Mouse (Mus musculus): ENCODE results near the gene Irs2.

Irs2 gene

GRCm38 (mm10) chr8:10968687-10969086 lies 39.6 kb downstream of the Irs2 start:
- Histone ChIP-seq H3K4me1 (replicated peaks; ENCODE audit: low read depth, low read length) (peaks cover 36% of the 10 kb centered on the region), H3K36me3 (ENCODE audit: insufficient read depth, low read length) (no peaks in the 10 kb centered on the region), H3K27me3 (ENCODE audit: insufficient read depth, low read length) (peaks cover 13% of the 10 kb centered on the region), H3K9me3 (ENCODE audit: low read length) (no peaks in the 10 kb centered on the region), H3K4me3 (replicated peaks; ENCODE audit: low read length) (no peak overlapping the region)
- no peak for TF ChIP-seq NANOG (IDR thresholded peaks at IDR 0.05; ENCODE audit: borderline replicate concordance, low read length)
- TF ChIP-seq CTCF (conservative IDR thresholded peaks at IDR 0.05; ENCODE audit: low read length) = no peak
- no peak for TF ChIP-seq POU5F1 (IDR thresholded peaks at IDR 0.05; ENCODE audit: borderline replicate concordance, low read length)

DNA sequence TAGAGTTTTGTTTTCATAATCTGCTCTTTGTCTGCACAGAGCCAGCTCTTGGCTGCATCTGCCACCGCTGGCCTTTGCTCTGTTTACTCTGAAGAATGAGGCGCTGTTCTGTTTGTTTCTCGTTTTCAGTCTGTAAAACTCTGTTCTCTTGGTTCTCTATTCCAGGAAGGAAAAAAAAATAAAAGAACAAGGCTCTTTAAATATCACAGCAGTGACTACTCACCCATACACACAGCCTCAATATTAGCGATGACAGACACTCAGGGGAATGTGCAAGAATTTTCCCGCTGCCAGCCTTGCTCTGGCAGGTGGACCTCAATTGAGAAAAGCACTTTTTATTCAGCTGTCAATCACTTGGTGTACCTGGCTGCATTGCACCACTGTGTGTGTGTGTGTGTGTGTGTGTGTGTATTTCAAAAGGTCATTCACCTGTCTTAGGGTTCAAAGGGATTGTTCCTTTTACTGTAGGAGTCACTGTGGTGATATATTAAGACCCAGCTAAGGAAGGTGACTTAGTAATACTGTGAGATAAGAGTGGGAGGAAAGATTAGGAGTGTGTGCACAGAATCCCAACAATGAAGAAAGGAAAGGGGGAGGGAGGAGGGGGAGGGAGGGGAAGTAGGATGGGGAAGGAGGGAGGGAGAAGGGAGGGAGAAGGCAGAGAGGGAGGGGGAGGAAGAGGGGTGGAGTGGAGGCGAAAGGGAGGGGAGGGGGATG lies 42.7 kb downstream of the Irs2 start:
- Histone ChIP-seq H3K27me3 (ENCODE audit: insufficient read depth, low read length) (peaks cover 21% of the 10 kb centered on the region), H3K9me3 (ENCODE audit: low read length) (no peaks in the 10 kb centered on the region), H3K4me3 (replicated peaks; ENCODE audit: low read length) (no peak overlapping the region), H3K4me1 (replicated peaks; ENCODE audit: low read depth, low read length) (peaks cover 24% of the 10 kb centered on the region), H3K36me3 (ENCODE audit: insufficient read depth, low read length) (no peaks in the 10 kb centered on the region)
- TF ChIP-seq POU5F1 (IDR thresholded peaks at IDR 0.05; ENCODE audit: borderline replicate concordance, low read length) (no peak), NANOG (IDR thresholded peaks at IDR 0.05; ENCODE audit: borderline replicate concordance, low read length) (no peak), CTCF (conservative IDR thresholded peaks at IDR 0.05; ENCODE audit: low read length) (no peak)

DNA sequence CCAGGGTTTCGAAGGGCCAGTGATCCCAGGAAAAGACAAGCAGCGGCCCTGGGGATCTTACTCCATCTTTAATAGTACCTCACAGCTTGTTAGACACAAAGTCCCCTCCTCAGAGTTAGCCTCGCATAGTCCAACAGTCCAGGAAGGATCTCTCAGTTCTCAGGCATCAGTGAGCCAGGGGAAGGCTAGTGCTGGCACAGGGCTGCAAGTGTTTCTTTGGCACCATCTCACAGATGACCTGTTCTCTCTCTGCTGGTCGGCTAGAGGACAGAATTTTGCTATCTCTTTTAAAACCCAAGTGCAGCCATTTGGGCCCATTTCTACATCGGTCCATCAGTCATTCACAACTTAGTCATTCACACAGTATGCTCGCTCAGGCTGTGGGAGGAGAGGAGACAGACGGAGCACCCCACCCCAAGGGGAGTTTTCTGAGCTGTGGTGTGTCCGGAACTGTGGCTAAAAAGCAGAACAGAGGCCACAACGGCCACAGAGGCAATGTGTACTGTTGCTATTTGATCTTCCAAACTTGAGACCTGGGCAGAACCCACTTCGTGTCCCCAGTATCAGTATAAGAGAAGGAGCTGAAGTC lies 43.7 kb downstream of the Irs2 start:
- H3K9me3 ChIP-seq (ENCODE audit: low read length) = no peaks in the 10 kb centered on the region
- H3K27me3 ChIP-seq (ENCODE audit: insufficient read depth, low read length) = peaks cover 21% of the 10 kb centered on the region
- no peak for TF ChIP-seq CTCF (conservative IDR thresholded peaks at IDR 0.05; ENCODE audit: low read length)
- TF ChIP-seq POU5F1 (IDR thresholded peaks at IDR 0.05; ENCODE audit: borderline replicate concordance, low read length) = no peak
- no peak for TF ChIP-seq NANOG (IDR thresholded peaks at IDR 0.05; ENCODE audit: borderline replicate concordance, low read length)
- H3K4me1 ChIP-seq (replicated peaks; ENCODE audit: low read depth, low read length) = peaks cover 29% of the 10 kb centered on the region
- no peak overlapping the region for H3K4me3 ChIP-seq (replicated peaks; ENCODE audit: low read length)
- H3K36me3 ChIP-seq (ENCODE audit: insufficient read depth, low read length) = no peaks in the 10 kb centered on the region

GRCm38 (mm10) chr8:10961989-10962388 lies 46.3 kb downstream of the Irs2 start:
- no peaks in the 10 kb centered on the region for H3K9me3 ChIP-seq (ENCODE audit: low read length)
- no peaks in the 10 kb centered on the region for H3K36me3 ChIP-seq (ENCODE audit: insufficient read depth, low read length)
- TF ChIP-seq POU5F1 (IDR thresholded peaks at IDR 0.05; ENCODE audit: borderline replicate concordance, low read length) (no peak), NANOG (IDR thresholded peaks at IDR 0.05; ENCODE audit: borderline replicate concordance, low read length) (no peak), CTCF (conservative IDR thresholded peaks at IDR 0.05; ENCODE audit: low read length) (no peak)
- peaks cover 27% of the 10 kb centered on the region for H3K4me1 ChIP-seq (replicated peaks; ENCODE audit: low read depth, low read length)
- peaks cover 39% of the 10 kb centered on the region for H3K27me3 ChIP-seq (ENCODE audit: insufficient read depth, low read length)
- H3K4me3 ChIP-seq (replicated peaks; ENCODE audit: low read length) = no peak overlapping the region

GRCm38 (mm10) chr8:10960277-10960819 lies 47.9 kb downstream of the Irs2 start:
- Histone ChIP-seq H3K4me1 (replicated peaks; ENCODE audit: low read depth, low read length) (peaks cover 27% of the 10 kb centered on the region), H3K9me3 (ENCODE audit: low read length) (no peaks in the 10 kb centered on the region), H3K36me3 (ENCODE audit: insufficient read depth, low read length) (no peaks in the 10 kb centered on the region), H3K4me3 (replicated peaks; ENCODE audit: low read length) (peak overlapping the region; percentile 43; the same call in 1 of the 2 replicates), H3K27me3 (ENCODE audit: insufficient read depth, low read length) (peaks cover 36% of the 10 kb centered on the region)
- TF ChIP-seq CTCF (conservative IDR thresholded peaks at IDR 0.05; ENCODE audit: low read length) (no peak), POU5F1 (IDR thresholded peaks at IDR 0.05; ENCODE audit: borderline replicate concordance, low read length) (no peak), NANOG (IDR thresholded peaks at IDR 0.05; ENCODE audit: borderline replicate concordance, low read length) (no peak)

DNA sequence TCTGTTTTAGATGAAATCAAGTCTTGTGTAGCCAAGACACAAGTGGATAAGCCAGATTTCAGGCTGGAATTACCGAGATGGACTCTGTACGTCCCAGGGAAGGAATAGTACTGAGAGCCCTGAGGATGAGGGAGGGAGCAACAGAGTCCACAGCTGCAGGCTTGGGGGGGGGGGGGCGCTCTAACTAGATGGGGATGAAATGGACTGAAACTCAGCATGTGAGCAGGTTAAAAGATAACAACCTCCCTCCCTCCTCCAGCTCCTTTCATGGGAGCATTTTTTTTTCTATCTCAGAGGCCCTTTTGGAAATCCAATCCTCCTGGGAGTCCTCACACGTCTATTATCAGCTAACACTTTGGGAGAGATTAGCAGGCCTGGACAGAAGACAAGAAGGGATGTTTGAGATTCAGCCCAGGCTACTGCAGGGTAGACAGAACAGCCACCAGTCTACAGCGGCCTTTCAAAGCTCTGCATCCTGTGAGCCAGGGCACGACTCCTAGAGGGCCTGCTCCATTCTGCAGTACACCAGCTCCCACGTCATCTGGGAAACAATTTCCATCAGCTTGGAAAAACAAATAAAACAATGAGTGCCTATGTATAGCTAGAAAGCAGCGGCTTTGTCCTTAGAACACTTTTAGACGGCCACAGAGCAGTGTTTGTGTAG lies 50.8 kb downstream of the Irs2 start:
- H3K4me1 ChIP-seq (replicated peaks; ENCODE audit: low read depth, low read length) = peaks cover 39% of the 10 kb centered on the region
- no peak overlapping the region for H3K4me3 ChIP-seq (replicated peaks; ENCODE audit: low read length)
- peaks cover 42% of the 10 kb centered on the region for H3K27me3 ChIP-seq (ENCODE audit: insufficient read depth, low read length)
- H3K9me3 ChIP-seq (ENCODE audit: low read length) = no peaks in the 10 kb centered on the region
- TF ChIP-seq POU5F1 (IDR thresholded peaks at IDR 0.05; ENCODE audit: borderline replicate concordance, low read length) (no peak), NANOG (IDR thresholded peaks at IDR 0.05; ENCODE audit: borderline replicate concordance, low read length) (no peak)
- H3K36me3 ChIP-seq (ENCODE audit: insufficient read depth, low read length) = no peaks in the 10 kb centered on the region

GRCm38 (mm10) chr8:10953346-10954053 lies 54.8 kb downstream of the Irs2 start:
- Histone ChIP-seq H3K4me3 (replicated peaks; ENCODE audit: low read length) (no peak overlapping the region), H3K9me3 (ENCODE audit: low read length) (no peaks in the 10 kb centered on the region), H3K27me3 (ENCODE audit: insufficient read depth, low read length) (peaks cover 35% of the 10 kb centered on the region), H3K36me3 (ENCODE audit: insufficient read depth, low read length) (no peaks in the 10 kb centered on the region), H3K4me1 (replicated peaks; ENCODE audit: low read depth, low read length) (peaks cover 15% of the 10 kb centered on the region)
- no peak for TF ChIP-seq CTCF (conservative IDR thresholded peaks at IDR 0.05; ENCODE audit: low read length)
- no peak for TF ChIP-seq NANOG (IDR thresholded peaks at IDR 0.05; ENCODE audit: borderline replicate concordance, low read length)
- no peak for TF ChIP-seq POU5F1 (IDR thresholded peaks at IDR 0.05; ENCODE audit: borderline replicate concordance, low read length)

GRCm38 (mm10) chr8:10952706-10953105 lies 55.6 kb downstream of the Irs2 start:
- no peak for TF ChIP-seq CTCF (conservative IDR thresholded peaks at IDR 0.05; ENCODE audit: low read length)
- TF ChIP-seq POU5F1 (IDR thresholded peaks at IDR 0.05; ENCODE audit: borderline replicate concordance, low read length) = no peak
- TF ChIP-seq NANOG (IDR thresholded peaks at IDR 0.05; ENCODE audit: borderline replicate concordance, low read length) = no peak
- Histone ChIP-seq H3K4me3 (replicated peaks; ENCODE audit: low read length) (no peak overlapping the region), H3K9me3 (ENCODE audit: low read length) (no peaks in the 10 kb centered on the region), H3K27me3 (ENCODE audit: insufficient read depth, low read length) (peaks cover 31% of the 10 kb centered on the region), H3K4me1 (replicated peaks; ENCODE audit: low read depth, low read length) (peaks cover 21% of the 10 kb centered on the region), H3K36me3 (ENCODE audit: insufficient read depth, low read length) (no peaks in the 10 kb centered on the region)

Data from E14TG2a.4 (cell line).